Mouse (Mus musculus) forebrain, postnatal 0 days (tissue): Measurements from ENCODE around the gene Tinf2. TPM values are rescaled to one million over a fixed set of nuclear protein-coding genes. Genes with fewer than 3 reads are reported as not detected.
A peak's percentile ranks its signal among the peaks of the same experiment; 100 is the strongest.

Experiments used
- ATAC-seq: fragments of 200-750 bp; cut with Nextera tagmentation; 2 replicates; pipeline ENCODE4 v1.8.0; 2017; ENCODE audit warnings: mild to moderate bottlenecking, moderate library complexity
- DNase-seq: peaks from one replicate; pipeline ENCODE4 v3.0.0-alpha.2; 2015
- H3K27ac ChIP-seq: fragments of 300-500 bp; sonication (generic); 2 replicates; pipeline ENCODE4 v1.5.1; 2014; ENCODE audit warnings: low read depth, mild to moderate bottlenecking, antibody characterized with exemption, low read length, moderate library complexity, mixed read lengths
- H3K27me3 ChIP-seq: fragments of 300-500 bp; sonication (generic); 2 replicates; pipeline ENCODE4 v1.6.1; 2014; ENCODE audit warnings: mild to moderate bottlenecking, low read length, mixed read lengths; ENCODE audit not compliant: insufficient read depth
- H3K36me3 ChIP-seq: fragments of 300-500 bp; sonication (generic); 2 replicates; pipeline ENCODE4 v1.6.1; 2014; ENCODE audit warnings: mild to moderate bottlenecking, moderate library complexity; ENCODE audit not compliant: insufficient read depth
- H3K4me1 ChIP-seq: fragments of 300-500 bp; sonication (generic); 2 replicates; pipeline ENCODE4 v1.6.1; 2014; ENCODE audit warnings: antibody characterized with exemption; ENCODE audit not compliant: insufficient read depth
- H3K4me2 ChIP-seq: fragments of 300-500 bp; sonication (generic); 2 replicates; pipeline ENCODE4 v1.6.1; 2014; ENCODE audit warnings: low read depth, mild to moderate bottlenecking, moderate library complexity
- H3K4me3 ChIP-seq: fragments of 300-500 bp; sonication (generic); 2 replicates; pipeline ENCODE4 v1.5.1; 2014; ENCODE audit warnings: low read depth, low read length, mixed read lengths
- H3K9ac ChIP-seq: fragments of 300-500 bp; sonication (generic); 2 replicates; pipeline ENCODE4 v1.6.1; 2014; ENCODE audit warnings: mild to moderate bottlenecking
- H3K9me3 ChIP-seq: fragments of 300-500 bp; sonication (generic); 2 replicates; pipeline ENCODE4 v1.6.1; 2016; ENCODE audit warnings: low read length
- CTCF ChIP-seq: sonication (generic); IDR thresholded peaks from 2 replicates; pipeline ENCODE4 v1.5.1; 2016; ENCODE audit warnings: antibody characterized with exemption, control low read depth, low read depth
- WGBS: fragments of 180-500 bp; shearing (Covaris S2); extraction: QIAGEN DNeasy Blood & Tissue Kit; methylation state at CpG from one replicate; pipeline ENCODE4 v1.1.7; 2014; 5-methylcytosine and 5-hydroxymethylcytosine counted together
- polyA plus RNA-seq: library from polyadenylated mRNA; unstranded; fragments of >200 nt; fragmentation: Nextera tagmentation; extraction: Ambion mirVana; gene quantifications from 2 replicates; pipeline ENCODE4 v1.2.1, GENCODE M21; 2015
- total RNA-seq: library from RNA; depleted of rRNA; stranded (reverse); fragments of >200 nt; gene quantifications from 2 replicates; pipeline ENCODE4 v1.2.3, GENCODE M21; 2014; rRNA removed

The Tinf2 gene
- total RNA-seq: 16.9 and 26.3 TPM in 2 replicates
- 18.8 and 21.5 TPM in 2 replicates for polyA plus RNA-seq

GRCm38 (mm10) chr14:55681160-55682117 lies at the start of gene Tinf2:
Gene Tinf2, minus strand, starts transcription at chr14:55681820.
- H3K4me2 ChIP-seq: peak within 1 kb of the TSS; percentile 96
- peak within 1 kb of the TSS; percentile 65 for H3K9ac ChIP-seq
- under 1% methylated on average over 66 of the region's 66 CpGs for WGBS
- H3K9me3 ChIP-seq: no peaks in the 10 kb centered on the region
- H3K4me1 ChIP-seq: peaks cover 8% of the 10 kb centered on the region; the same call in 1 of the 2 replicates
- TF ChIP-seq CTCF: peak; percentile 85
- no peaks in the 10 kb centered on the region for H3K27me3 ChIP-seq
- H3K27ac ChIP-seq: peak within 1 kb of the TSS; percentile 77
- H3K36me3 ChIP-seq: peaks cover 33% of the 10 kb centered on the region
- DNase-seq (peak; percentile 99), ATAC-seq (peak; percentile 99)
- H3K4me3 ChIP-seq: peak within 1 kb of the TSS; percentile 70

- ATAC-seq: peak; percentile 86
- DNase-seq: peak; percentile 81
- H3K4me2 ChIP-seq: no peak overlapping the region
- H3K36me3 ChIP-seq: no peaks in the 10 kb centered on the region
- 42% methylated on average over 7 of the region's 7 CpGs for WGBS
- 0 out of 2 replicates have a peak, but pooled peaks cover 11% of the 10 kb centered on the region for H3K4me1 ChIP-seq
- H3K4me3 ChIP-seq: no peak overlapping the region
- H3K27ac ChIP-seq: peak overlapping the region; percentile 73
- no peaks in the 10 kb centered on the region for H3K27me3 ChIP-seq
- no peak for TF ChIP-seq CTCF
- no peak overlapping the region for H3K9ac ChIP-seq
- no peaks in the 10 kb centered on the region for H3K9me3 ChIP-seq
Observed at GRCm38 (mm10) chr14:55730531-55731032, 49.0 kb upstream of the Tinf2 start.

GRCm38 (mm10) chr14:55730116-55730515 lies 48.5 kb upstream of the Tinf2 start:
- H3K9ac ChIP-seq: no peak overlapping the region
- no peak for DNase-seq
- H3K9me3 ChIP-seq: no peaks in the 10 kb centered on the region
- H3K27me3 ChIP-seq: no peaks in the 10 kb centered on the region
- H3K4me1 ChIP-seq: 0 out of 2 replicates have a peak, but pooled peaks cover 11% of the 10 kb centered on the region
- no peak overlapping the region for H3K4me3 ChIP-seq
- WGBS: 44% methylated on average over 7 of the region's 7 CpGs
- no peak for TF ChIP-seq CTCF
- H3K4me2 ChIP-seq: no peak overlapping the region
- H3K36me3 ChIP-seq: no peaks in the 10 kb centered on the region
- peak overlapping the region; percentile 73; the same call in 1 of the 2 replicates for H3K27ac ChIP-seq
- ATAC-seq: peak; percentile 53

GRCm38 (mm10) chr14:55727889-55728685 lies 46.5 kb upstream of the Tinf2 start:
- Histone ChIP-seq H3K4me3 (no peak overlapping the region), H3K4me2 (no peak overlapping the region), H3K36me3 (no peaks in the 10 kb centered on the region), H3K27me3 (no peaks in the 10 kb centered on the region), H3K4me1 (0 out of 2 replicates have a peak, but pooled peaks cover 11% of the 10 kb centered on the region), H3K27ac (no peak overlapping the region), H3K9me3 (no peaks in the 10 kb centered on the region), H3K9ac (no peak overlapping the region)
- ATAC-seq (no peak), DNase-seq (no peak)
- WGBS: 72% methylated on average over 8 of the region's 8 CpGs
- no peak for TF ChIP-seq CTCF

- ATAC-seq (no peak), DNase-seq (no peak)
- H3K4me3 ChIP-seq: no peak overlapping the region
- no peaks in the 10 kb centered on the region for H3K9me3 ChIP-seq
- TF ChIP-seq CTCF: no peak
- 0 out of 2 replicates have a peak, but pooled peaks cover 11% of the 10 kb centered on the region for H3K4me1 ChIP-seq
- no peaks in the 10 kb centered on the region for H3K36me3 ChIP-seq
- no peak overlapping the region for H3K9ac ChIP-seq
- H3K27me3 ChIP-seq: no peaks in the 10 kb centered on the region
- no peak overlapping the region for H3K4me2 ChIP-seq
- no peak overlapping the region for H3K27ac ChIP-seq
Observed at GRCm38 (mm10) chr14:55726261-55726660, 44.6 kb upstream of the Tinf2 start.

GRCm38 (mm10) chr14:55724411-55724871 lies 42.8 kb upstream of the Tinf2 start:
- no peak overlapping the region for H3K27ac ChIP-seq
- H3K9ac ChIP-seq: no peak overlapping the region
- H3K36me3 ChIP-seq: 0 out of 2 replicates have a peak, but pooled peaks cover 4% of the 10 kb centered on the region
- ATAC-seq (no peak), DNase-seq (no peak)
- no peak overlapping the region for H3K4me2 ChIP-seq
- H3K4me3 ChIP-seq: no peak overlapping the region
- no peaks in the 10 kb centered on the region for H3K27me3 ChIP-seq
- 60% methylated on average over 8 of the region's 8 CpGs for WGBS
- TF ChIP-seq CTCF: no peak
- no peaks in the 10 kb centered on the region for H3K9me3 ChIP-seq
- no peaks in the 10 kb centered on the region for H3K4me1 ChIP-seq
